Mouse (Mus musculus): ENCODE measurements at regions not wholly inside any gene's neighbourhood (a gene's known extent, or its start where the extent isn't known, plus 50 kb on each side); places are given as distances from the start of the nearest gene placed in this dataset.

DNA sequence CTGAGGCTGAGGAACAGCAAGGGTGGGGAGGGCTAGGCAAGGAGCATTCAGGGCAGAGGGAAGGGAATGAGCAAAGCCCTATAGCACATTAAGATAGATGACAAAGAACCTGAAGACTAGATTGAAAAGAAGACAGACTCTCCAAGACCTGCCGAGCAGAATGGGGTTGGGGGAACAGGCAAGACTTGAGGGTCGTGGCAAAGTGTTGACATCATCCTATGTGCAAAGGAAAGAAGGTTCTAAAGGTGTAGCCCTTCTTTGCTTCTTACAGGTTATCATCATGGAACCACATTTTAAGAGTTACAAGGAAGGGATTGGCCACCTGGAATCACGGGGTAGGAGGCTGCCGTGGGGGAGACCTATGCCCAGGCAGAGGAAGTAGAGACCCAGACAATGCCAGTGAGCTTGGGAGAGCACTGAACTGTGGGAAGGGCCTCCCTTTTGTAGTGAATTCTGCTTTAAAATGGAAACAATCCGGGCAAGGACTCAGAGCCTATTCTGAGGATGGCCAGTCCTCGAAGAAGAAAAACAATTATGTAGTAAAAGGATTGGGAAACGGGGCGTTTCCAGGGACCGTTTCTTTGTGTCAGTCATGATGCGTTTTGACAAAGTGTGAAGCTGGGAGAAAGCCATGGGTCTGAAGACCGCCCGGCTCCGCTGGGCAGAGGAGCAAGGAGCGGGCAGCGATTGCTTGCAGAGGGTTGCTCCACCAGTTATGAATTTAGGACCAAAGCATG, 55.5 kb upstream of the Cox10 start:
- H3K36me3 ChIP-seq, result no peaks in the 10 kb centered on the region
- H3K27me3 ChIP-seq, result no peaks in the 10 kb centered on the region
- H3K4me3 ChIP-seq, result no peak overlapping the region
- 89% methylated on average over 15 of the region's 15 CpGs for WGBS
- H3K4me1 ChIP-seq, result no peaks in the 10 kb centered on the region
- no peak overlapping the region for H3K9ac ChIP-seq
- no peak overlapping the region for H3K4me2 ChIP-seq
- no peak overlapping the region for H3K27ac ChIP-seq
- no peaks in the 10 kb centered on the region for H3K9me3 ChIP-seq
- no peak for ATAC-seq (ENCODE audit: insufficient number of reproducible peaks, low FRiP score, low TSS enrichment, low read depth)

All from limb, embryonic 15.5 days (tissue).